Mouse (Mus musculus) lung, postnatal 0 days (tissue): ENCODE measurements around the gene Best3.

Experiments used
- CTCF ChIP-seq: IDR thresholded peaks from 2 replicates; pipeline ENCODE4 v1.5.1; 2016; ENCODE audit warnings: antibody characterized with exemption, mild to moderate bottlenecking
- EP300 ChIP-seq: IDR thresholded peaks from 2 replicates; pipeline ENCODE4 v1.6.1; 2016; ENCODE audit warnings: antibody characterized with exemption, mild to moderate bottlenecking, control low read depth

- no peak for TF ChIP-seq CTCF
- TF ChIP-seq EP300, result no peak
These were observed 78.0 kb downstream of the Best3 start for GRCm38 (mm10) chr10:117064076-117064475.
